Mouse (Mus musculus): Measurements from ENCODE around the gene Krt5.
"Not testable (repeated sequence)": the region's sequence is repeated elsewhere in the genome, so short reads cannot be mapped to it uniquely, and the experiment has no call there.

Krt5 gene

DNA sequence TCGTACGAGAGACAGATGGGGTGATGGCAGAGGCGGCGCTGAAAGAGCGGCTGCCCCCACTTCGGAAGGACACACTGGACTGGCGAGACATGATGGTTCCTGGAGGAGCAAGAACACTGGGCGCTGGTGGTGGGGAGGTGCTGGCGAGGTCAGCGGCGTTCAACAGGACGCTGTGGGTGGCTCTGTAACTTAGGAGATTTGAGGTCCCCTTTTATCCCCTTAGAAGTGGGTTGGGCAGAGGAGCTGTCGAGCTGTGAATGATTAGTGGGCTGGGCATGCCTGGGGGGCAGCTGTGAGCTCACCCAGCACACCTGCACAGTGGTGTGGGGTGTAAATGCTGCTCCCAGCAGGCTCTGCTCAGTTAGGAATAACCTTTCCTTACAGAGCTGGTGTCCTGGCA, at the start of gene Krt5:
Krt5 (minus strand) TSS at position 179 of the 400 bp plus-strand sequence.
- no peak for DNase-seq (ENCODE audit: low spot score)

DNA sequence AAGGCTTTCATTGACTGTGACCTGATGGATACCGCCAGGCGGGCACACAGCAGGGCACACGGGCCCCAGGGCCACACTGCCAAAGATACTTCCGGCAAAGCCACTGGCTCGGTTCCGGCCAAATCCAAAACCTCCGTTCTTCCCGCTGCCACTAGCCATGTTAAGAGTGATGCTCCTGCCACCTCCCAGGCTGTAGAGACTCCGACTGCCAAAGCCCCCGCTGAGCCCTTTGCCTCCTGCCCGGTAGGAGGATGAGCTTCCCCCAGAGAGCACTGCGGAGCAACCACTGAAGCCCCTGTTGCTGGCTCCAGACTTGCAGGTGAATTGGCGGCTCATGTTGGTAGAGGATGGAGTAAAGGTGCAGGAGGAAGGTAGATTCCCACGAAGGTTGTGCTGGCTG, 30.0 kb upstream of the Krt5 start, which contains the start of gene Krt71:
Krt71 (minus strand) TSS at position 399 of the 400 bp plus-strand sequence.
- DNase-seq (ENCODE audit: low spot score), result no peak

GRCm38 (mm10) chr15:101737786-101738185, 25.1 kb upstream of the Krt5 start:
- no peak for DNase-seq (ENCODE audit: low spot score)

DNA sequence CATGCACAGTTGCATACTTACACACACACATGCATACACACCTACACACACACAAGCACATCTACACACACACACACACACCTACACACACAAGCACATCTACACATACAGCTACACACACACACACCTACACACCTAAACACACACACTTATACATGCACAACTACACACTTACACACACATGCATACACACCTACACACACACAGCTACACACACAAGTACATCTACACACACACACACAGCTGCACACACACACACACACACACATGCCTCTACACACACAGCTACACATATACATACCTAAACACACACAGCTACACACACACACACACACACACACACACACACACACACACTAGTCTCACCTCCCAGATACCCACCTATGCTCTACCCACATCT, 18.0 kb upstream of the Krt5 start:
- DNase-seq (ENCODE audit: low spot score), result no peak

GRCm38 (mm10) chr15:101724686-101725085, 12.0 kb upstream of the Krt5 start:
- DNase-seq (ENCODE audit: low spot score), result no peak

DNA sequence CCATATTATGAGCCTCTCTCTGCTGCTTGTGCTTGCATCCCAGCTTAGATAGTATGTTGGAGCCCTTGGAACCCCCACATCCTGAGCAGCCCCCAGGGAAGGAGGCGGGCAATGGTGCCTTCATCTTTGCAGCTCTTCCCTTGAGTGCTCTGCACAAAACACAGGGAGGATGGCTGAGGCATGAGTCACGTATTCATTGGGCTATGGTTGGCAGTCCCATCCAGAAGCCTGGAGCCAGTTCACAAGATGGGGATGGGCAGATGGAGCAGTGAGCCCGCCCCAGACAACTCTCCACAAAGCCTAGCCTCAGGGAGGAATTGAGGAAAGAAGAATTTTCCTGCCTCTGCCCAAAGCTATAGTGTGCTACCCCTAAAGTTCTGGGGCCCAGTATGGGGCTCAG, 3.1 kb upstream of the Krt5 start:
- no peak for DNase-seq (ENCODE audit: low spot score)

GRCm38 (mm10) chr15:101714356-101714755, 1.7 kb upstream of the Krt5 start:
- no peak for DNase-seq (ENCODE audit: low spot score)

DNA sequence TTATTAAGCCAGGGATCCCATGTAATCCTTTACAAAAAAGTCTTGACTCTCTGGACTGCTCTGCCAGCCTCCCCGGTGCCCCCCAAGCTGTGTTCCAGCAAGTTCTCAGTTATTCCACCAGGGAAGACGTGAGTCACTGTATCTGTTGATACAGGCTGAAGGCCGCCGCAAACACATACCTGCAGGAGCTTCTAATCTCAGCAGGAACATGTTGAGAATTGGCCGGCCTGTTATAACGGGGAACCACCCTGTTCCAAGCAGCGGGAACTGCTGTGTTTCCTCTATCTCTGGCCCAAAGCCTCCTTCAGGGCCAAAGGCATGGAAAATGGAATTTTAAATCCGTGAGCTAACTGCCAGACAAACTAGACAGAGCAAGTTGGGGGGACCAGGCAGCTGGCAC, 1.0 kb upstream of the Krt5 start:
- DNase-seq (ENCODE audit: low spot score), result no peak

GRCm38 (mm10) chr15:101708683-101709082, 4.0 kb downstream of the Krt5 start:
- DNase-seq (ENCODE audit: low spot score), result no peak

- DNase-seq (ENCODE audit: low spot score), result no peak
Observed at GRCm38 (mm10) chr15:101707454-101707853, 5.2 kb downstream of the Krt5 start.

DNA sequence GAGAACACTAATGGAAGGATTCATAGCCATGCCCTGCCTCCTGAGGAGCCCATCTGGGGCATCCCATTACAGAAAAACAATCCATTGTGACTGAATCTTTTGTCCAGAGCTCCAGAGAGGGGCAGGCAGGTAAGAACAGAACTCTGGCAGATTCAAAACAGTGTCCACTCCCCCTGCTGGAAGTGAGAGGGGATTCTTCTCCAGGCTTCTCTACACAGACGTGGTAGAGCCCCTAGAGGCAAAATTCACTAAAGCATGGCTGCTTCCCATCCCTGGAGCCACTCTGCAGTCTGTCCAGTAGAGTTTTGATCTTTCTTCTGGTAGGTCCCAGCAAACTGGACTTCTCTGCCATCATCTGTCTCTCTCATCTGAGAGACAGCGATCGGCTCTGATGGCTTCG, 8.6 kb downstream of the Krt5 start:
- DNase-seq (ENCODE audit: low spot score), result no peak

DNA sequence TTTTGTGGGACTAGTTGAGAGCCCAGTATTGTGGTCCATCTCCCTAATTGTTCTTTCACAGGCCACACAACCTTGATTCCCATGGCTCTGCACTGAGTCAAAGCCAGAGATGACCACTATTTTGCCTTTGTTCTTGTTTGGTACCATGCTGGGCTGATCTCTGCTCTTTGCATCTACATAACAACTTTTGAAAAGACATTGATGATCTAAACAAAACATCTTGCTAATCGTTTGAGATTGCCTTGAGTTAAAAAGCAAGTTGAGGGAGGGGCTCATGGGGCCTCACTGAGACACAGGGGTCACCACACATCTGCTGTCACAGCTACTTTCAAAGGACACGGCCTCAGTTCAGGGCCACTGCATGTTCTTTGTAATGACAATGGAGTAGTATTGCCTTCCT, 10.3 kb downstream of the Krt5 start:
- DNase-seq (ENCODE audit: low spot score), result no peak

- no peak for DNase-seq (ENCODE audit: low spot score)
Observed at GRCm38 (mm10) chr15:101699866-101700265, 12.8 kb downstream of the Krt5 start.

- DNase-seq (ENCODE audit: low spot score), result no peak
Observed at GRCm38 (mm10) chr15:101699192-101699591, 13.5 kb downstream of the Krt5 start.

DNA sequence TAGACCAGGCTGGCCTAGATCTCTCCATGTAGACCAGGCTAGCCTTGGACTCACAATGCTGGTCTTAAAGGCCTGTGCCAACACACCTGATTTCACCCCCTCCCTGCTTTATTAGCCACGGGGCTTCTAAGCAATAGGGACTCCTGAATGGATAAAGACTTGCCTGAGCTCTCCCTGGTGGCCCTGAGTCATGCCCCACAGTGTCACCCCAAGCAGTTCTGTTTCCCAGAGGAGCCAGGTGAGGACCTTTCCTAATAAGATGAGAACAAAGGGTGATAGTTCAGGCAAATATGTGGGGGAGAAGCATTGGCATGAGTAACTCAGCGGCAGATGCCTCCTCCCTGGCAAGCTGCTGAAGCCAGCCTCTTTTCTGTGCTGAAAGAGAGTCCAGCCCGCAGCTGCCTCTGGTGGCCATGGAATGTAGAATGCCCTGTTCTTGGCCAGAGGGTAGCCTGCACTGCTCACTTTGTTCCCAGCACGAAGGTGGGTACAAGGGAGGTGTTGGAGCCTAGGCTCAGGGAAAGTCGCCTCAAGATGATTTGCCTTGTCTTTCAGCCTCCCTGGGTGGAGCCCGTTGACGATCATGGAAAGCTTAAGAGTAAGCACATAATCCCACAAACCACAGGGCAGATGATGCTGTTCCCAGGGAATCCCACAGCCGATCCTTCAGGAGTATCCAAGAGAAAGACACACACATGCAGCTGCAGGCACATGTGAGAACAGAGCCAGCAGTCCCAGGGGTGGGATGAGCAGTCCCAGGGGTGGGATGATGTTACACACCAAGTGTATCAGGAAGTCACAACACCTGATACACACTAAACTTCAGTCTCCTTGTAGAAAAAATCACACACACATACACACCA, 15.1 kb downstream of the Krt5 start:
- no peak for DNase-seq (ENCODE audit: low spot score)

GRCm38 (mm10) chr15:101694207-101694606, 18.5 kb downstream of the Krt5 start, which contains the start of gene Krt6a:
TSS of gene Krt6a (minus strand) at chr15:101694307.
- no peak for DNase-seq (ENCODE audit: low spot score)

GRCm38 (mm10) chr15:101690460-101690859, 22.2 kb downstream of the Krt5 start:
- DNase-seq (ENCODE audit: low spot score), result not testable (repeated sequence)

DNA sequence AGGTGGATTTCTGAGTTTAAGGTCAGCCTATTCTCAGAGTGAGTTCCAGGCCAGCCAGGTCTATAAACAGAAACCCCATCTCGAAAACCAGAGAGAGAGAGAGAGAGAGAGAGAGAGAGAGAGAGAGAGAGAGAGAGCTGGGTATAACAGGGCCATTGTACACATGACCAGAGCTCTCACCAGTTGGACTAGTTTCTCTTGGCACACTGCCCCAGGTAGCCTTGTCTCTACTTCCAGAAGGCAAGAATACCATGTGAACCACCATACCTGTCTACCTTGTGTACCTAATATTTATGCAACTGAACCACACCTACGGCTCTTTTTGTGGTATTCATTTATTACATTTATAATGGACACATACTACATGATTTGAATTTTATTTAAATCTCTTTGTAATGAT, 24.5 kb downstream of the Krt5 start:
- no peak for DNase-seq (ENCODE audit: low spot score)

DNA sequence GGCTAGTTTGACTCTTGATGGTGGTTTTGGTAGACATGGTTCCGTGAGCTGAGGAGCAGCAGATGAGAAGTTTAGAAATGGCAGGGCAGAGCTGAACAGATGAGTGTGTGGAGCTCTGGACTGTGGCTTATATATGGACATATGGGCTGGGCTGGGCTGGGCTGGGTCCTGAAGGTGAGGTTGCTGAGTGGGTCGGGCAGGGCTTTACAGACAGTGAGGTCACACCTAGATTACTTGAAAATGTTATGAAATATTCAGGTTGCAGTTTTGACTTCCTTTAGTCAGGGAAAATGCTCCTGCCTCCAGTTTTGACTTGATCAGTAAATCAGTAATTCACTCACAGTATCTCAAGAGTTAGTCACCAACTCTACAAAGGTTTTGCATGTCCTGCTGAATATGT, 32.5 kb downstream of the Krt5 start, which contains the start of gene Krt6b:
Krt6b (minus strand) TSS at position 101 of the 400 bp plus-strand sequence.
- no peak for DNase-seq (ENCODE audit: low spot score)

- no peak for DNase-seq (ENCODE audit: low spot score)
Observed at GRCm38 (mm10) chr15:101675978-101676377, 36.7 kb downstream of the Krt5 start.
